Mouse (Mus musculus) ES-Bruce4 (cell line): ENCODE results near the gene Gcdh.

Experiments
- CTCF ChIP-seq: IDR thresholded peaks from one replicate; pipeline ENCODE4 v1.8.1; 2011; ENCODE audit warnings: low read depth, low read length
- POLR2A ChIP-seq: IDR thresholded peaks from one replicate; pipeline ENCODE4 v1.8.1; 2011; ENCODE audit warnings: low read length; ENCODE audit not compliant: insufficient read depth

DNA sequence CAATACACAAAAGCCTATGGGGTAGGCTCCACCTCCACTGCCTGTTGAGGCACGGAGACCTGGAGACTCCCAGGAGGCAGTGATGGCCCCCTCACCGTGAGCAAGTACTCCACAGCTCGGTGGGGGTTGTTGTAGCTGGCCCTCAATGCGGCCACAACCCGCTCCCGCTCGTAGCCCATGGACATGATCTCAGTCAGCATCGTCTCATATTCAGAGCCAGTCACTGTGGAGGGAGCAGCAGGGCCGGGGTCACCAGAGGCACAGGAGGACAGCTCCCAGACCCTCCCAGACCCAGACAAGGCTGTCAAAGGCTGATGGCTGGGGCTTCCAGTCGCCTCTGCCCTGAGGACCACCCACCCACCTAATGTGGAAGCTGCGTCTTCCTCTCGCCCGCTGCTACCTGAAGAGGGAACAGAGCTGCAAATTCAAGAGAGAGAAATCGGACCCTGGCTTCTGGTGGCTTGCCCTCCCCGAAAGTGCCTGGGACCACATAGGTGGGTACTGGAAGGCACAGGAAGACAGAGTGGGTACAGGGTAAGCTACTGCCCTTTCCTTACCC is 55.7 kb downstream of the Gcdh start:
- TF ChIP-seq POLR2A (no peak), CTCF (no peak)
